Mouse (Mus musculus) limb, embryonic 13.5 days (tissue): ENCODE data around the gene Stard5. TPM values are rescaled to one million over a fixed set of nuclear protein-coding genes. Genes with fewer than 3 reads are reported as not detected.

ENCODE experiments used
- ATAC-seq: fragments of 200-750 bp; cut with Nextera tagmentation; 2 replicates; pipeline ENCODE4 v1.8.0; 2017; ENCODE audit warnings: low read depth, moderate number of reproducible peaks, moderate TSS enrichment; ENCODE audit not compliant: low FRiP score
- H3K27ac ChIP-seq: fragments of 300-500 bp; sonication (generic); 2 replicates; pipeline ENCODE4 v1.5.1; 2015; ENCODE audit warnings: inconsistent platforms, mild to moderate bottlenecking, moderate library complexity
- H3K27me3 ChIP-seq: fragments of 300-500 bp; sonication (generic); 2 replicates; pipeline ENCODE4 v1.6.1; 2015; ENCODE audit warnings: mild to moderate bottlenecking, inconsistent platforms
- H3K36me3 ChIP-seq: fragments of 300-500 bp; sonication (generic); 2 replicates; pipeline ENCODE4 v1.6.1; 2015; ENCODE audit warnings: inconsistent platforms, mild to moderate bottlenecking, moderate library complexity
- H3K4me1 ChIP-seq: fragments of 300-500 bp; sonication (generic); 2 replicates; pipeline ENCODE4 v1.6.1; 2015; ENCODE audit warnings: inconsistent platforms
- H3K4me2 ChIP-seq: fragments of 300-500 bp; sonication (generic); replicated peaks from 2 replicates; pipeline ENCODE4 v1.6.1; 2015; ENCODE audit warnings: inconsistent platforms, mild to moderate bottlenecking, moderate library complexity
- H3K4me3 ChIP-seq: fragments of 300-500 bp; sonication (generic); 2 replicates; pipeline ENCODE4 v1.5.1; 2015; ENCODE audit warnings: moderate library complexity, mild to moderate bottlenecking, inconsistent platforms
- H3K9ac ChIP-seq: fragments of 300-500 bp; sonication (generic); 2 replicates; pipeline ENCODE4 v1.6.1; 2015; ENCODE audit warnings: mild to moderate bottlenecking, inconsistent platforms
- H3K9me3 ChIP-seq: fragments of 300-500 bp; sonication (generic); 2 replicates; pipeline ENCODE4 v1.6.1; 2016; ENCODE audit warnings: inconsistent platforms
- WGBS: fragments of 180-500 bp; shearing (Covaris S2); methylation state at CpG from one replicate; pipeline ENCODE4 v1.1.7; 2015; 5-methylcytosine and 5-hydroxymethylcytosine counted together
- polyA plus RNA-seq: library from polyadenylated mRNA; unstranded; fragments of >200 nt; fragmentation: Nextera tagmentation; extraction: Ambion mirVana; gene quantifications from 2 replicates; pipeline ENCODE4 v1.2.1, GENCODE M21; 2015

Gene Stard5
- polyA plus RNA-seq, 1 experiment from 2014 or later, result 21.7 TPM

DNA sequence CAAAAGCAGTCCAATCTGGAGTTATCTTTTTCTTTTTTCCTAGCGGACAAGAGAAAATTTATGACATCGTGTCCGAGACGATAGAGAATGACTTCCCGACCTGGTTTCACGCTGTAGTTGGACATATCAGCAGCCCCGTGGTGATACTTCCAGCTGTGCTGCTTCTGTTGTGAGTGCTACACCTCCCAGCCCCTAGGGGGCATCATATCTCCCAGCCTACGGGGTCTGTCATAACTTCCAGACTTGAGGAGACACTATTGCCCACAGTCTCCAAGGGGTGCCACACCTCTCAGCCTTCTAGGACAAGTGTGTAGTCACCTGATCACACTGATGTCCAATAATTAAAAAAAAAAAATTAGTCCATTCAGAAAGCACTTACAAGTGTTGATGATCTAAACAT is 15.9 kb upstream of the Stard5 start:
- Histone ChIP-seq H3K4me1 (peaks cover 9% of the 10 kb centered on the region; the same call in 1 of the 2 replicates), H3K4me2 (no peak overlapping the region), H3K9ac (no peak overlapping the region), H3K36me3 (no peaks in the 10 kb centered on the region), H3K27ac (no peak overlapping the region), H3K4me3 (no peak overlapping the region), H3K27me3 (no peaks in the 10 kb centered on the region), H3K9me3 (no peaks in the 10 kb centered on the region)
- ATAC-seq, result no peak
- 88% methylated on average over 8 of the region's 8 CpGs for WGBS

- H3K4me3 ChIP-seq, result no peak overlapping the region
- no peak overlapping the region for H3K27ac ChIP-seq
- H3K9ac ChIP-seq, result no peak overlapping the region
- H3K4me1 ChIP-seq, result peaks cover 9% of the 10 kb centered on the region; the same call in 1 of the 2 replicates
- no peaks in the 10 kb centered on the region for H3K27me3 ChIP-seq
- 91% methylated on average over 3 of the region's 3 CpGs for WGBS
- H3K4me2 ChIP-seq, result no peak overlapping the region
- ATAC-seq, result no peak
- H3K36me3 ChIP-seq, result no peaks in the 10 kb centered on the region
- H3K9me3 ChIP-seq, result no peaks in the 10 kb centered on the region
Observed at GRCm38 (mm10) chr7:83616268-83616667, 15.5 kb upstream of the Stard5 start.

GRCm38 (mm10) chr7:83618709-83619108 is 13.1 kb upstream of the Stard5 start:
- Histone ChIP-seq H3K4me1 (peaks cover 9% of the 10 kb centered on the region; the same call in 1 of the 2 replicates), H3K27ac (no peak overlapping the region), H3K9ac (no peak overlapping the region), H3K4me2 (no peak overlapping the region), H3K9me3 (no peaks in the 10 kb centered on the region), H3K4me3 (no peak overlapping the region), H3K36me3 (no peaks in the 10 kb centered on the region), H3K27me3 (no peaks in the 10 kb centered on the region)
- no peak for ATAC-seq
- WGBS, result 92% methylated on average over 1 of the region's 1 CpGs

GRCm38 (mm10) chr7:83622582-83622981 is 9.2 kb upstream of the Stard5 start:
- Histone ChIP-seq H3K36me3 (no peaks in the 10 kb centered on the region), H3K9ac (no peak overlapping the region), H3K4me3 (no peak overlapping the region), H3K4me2 (no peak overlapping the region), H3K4me1 (peaks cover 11% of the 10 kb centered on the region), H3K9me3 (no peaks in the 10 kb centered on the region), H3K27ac (no peak overlapping the region), H3K27me3 (no peaks in the 10 kb centered on the region)
- no peak for ATAC-seq
- 88% methylated on average over 6 of the region's 6 CpGs for WGBS

DNA sequence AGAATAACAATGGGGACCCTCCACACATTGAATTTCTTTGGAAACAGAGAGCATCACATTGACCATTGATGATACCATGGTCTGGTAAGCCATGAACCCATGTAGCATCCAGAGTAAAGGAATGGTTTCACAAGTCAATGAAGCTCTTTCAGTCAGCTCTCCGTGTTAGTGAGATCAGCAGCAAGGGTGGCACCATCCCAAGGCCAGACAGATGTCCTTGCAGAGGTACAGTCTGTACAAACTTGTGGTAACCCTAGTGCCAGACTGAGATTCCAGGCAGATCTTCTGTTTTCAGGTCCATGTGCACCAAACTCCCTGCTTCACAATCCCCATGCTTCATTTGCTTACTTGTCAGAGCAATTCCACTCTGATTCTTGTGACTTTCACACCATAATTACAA is 7.7 kb upstream of the Stard5 start:
- H3K4me1 ChIP-seq, result peaks cover 8% of the 10 kb centered on the region
- H3K27me3 ChIP-seq, result no peaks in the 10 kb centered on the region
- H3K4me2 ChIP-seq, result no peak overlapping the region
- H3K9ac ChIP-seq, result no peak overlapping the region
- no peak overlapping the region for H3K27ac ChIP-seq
- H3K36me3 ChIP-seq, result no peaks in the 10 kb centered on the region
- no peak for ATAC-seq
- no peaks in the 10 kb centered on the region for H3K9me3 ChIP-seq
- no peak overlapping the region for H3K4me3 ChIP-seq
- WGBS, result 80% methylated on average over 1 of the region's 1 CpGs

DNA sequence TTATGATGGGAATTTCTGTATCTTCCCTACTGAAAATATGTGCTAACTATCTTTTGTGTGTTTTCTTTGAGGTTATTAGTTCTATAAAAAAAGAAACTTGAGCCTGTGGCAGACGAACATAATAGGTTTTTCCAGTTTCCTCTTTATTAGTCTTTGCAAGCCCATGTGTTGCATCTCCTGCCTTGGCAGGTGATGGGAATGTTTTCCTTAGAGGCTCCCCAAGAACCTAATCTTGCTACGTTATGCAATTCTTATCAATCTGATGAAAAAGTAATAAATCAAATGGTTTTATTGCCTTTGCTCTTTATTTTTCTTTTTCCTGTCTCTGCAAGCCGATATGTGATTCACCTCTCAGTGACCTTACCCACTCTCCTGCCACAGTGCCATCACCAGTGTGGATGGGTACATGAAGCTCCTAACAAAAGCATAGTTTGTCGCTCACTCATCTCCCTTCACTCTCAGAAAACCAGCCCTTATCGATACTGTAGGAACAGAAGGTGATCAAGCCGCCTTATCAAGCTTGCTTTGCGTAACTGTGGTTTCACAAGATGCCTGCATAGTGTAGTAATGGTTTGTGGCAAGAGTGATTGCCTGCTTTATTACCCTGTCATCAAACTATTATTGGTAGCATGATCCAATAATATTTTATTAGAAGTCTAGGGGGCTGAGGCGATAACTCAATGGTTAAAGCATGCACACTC is 5.1 kb upstream of the Stard5 start:
- Histone ChIP-seq H3K4me1 (peaks cover 16% of the 10 kb centered on the region), H3K9me3 (no peaks in the 10 kb centered on the region), H3K27ac (no peak overlapping the region), H3K9ac (no peak overlapping the region), H3K36me3 (no peaks in the 10 kb centered on the region), H3K4me2 (no peak overlapping the region), H3K27me3 (no peaks in the 10 kb centered on the region), H3K4me3 (no peak overlapping the region)
- WGBS, result 62% methylated on average over 8 of the region's 8 CpGs
- no peak for ATAC-seq

- Histone ChIP-seq H3K4me1 (peaks cover 16% of the 10 kb centered on the region), H3K4me2 (no peak overlapping the region), H3K27me3 (no peaks in the 10 kb centered on the region), H3K9ac (no peak overlapping the region), H3K9me3 (no peaks in the 10 kb centered on the region), H3K4me3 (no peak overlapping the region), H3K36me3 (no peaks in the 10 kb centered on the region), H3K27ac (no peak overlapping the region)
- ATAC-seq, result no peak
- 84% methylated on average over 4 of the region's 4 CpGs for WGBS
Observed at GRCm38 (mm10) chr7:83627369-83627768, 4.4 kb upstream of the Stard5 start.

DNA sequence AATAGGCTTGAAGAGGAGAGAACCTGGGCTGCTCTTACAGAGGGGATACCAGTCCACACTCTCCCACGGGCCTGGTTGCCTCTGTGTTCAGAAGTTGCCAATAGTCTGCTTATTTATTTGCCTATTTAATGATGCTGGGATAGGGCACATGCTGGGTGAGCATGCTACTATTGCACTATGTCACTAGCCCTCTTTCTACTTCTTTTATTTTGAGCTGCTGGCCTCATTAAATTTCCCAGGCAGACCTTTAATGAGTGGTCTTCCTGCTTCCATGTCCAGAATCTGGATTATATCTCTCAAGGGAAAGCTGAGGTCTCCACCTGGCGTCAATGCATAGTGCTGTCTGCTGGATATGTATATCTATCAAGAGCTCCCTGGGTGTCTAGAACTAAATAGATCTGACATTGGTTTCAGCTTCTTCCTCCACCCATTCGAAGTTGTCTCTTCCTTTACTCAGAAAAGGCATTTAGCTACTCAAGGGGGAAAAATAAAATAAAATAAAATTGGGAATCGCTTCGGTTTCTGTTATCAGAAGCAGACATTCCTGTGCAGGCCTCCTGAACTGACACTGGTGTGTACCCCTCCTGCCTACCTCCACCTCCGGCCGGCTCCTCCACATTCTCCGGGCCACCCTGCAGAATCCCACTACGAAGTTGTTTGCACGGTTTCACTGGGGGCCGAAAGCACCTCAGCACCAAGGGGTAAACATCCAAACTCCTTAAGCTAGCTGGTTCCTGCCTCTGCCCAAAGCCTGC is 509 bp upstream of the Stard5 start:
- Histone ChIP-seq H3K4me1 (peaks cover 34% of the 10 kb centered on the region), H3K36me3 (peaks cover 6% of the 10 kb centered on the region), H3K4me2 (peak overlapping the region; percentile 81), H3K9ac (peak overlapping the region; percentile 77), H3K9me3 (no peaks in the 10 kb centered on the region), H3K4me3 (peak overlapping the region; percentile 67), H3K27me3 (no peaks in the 10 kb centered on the region), H3K27ac (peak overlapping the region; percentile 81)
- 9% methylated on average over 11 of the region's 11 CpGs for WGBS
- no peak for ATAC-seq

- H3K4me1 ChIP-seq, result peaks cover 25% of the 10 kb centered on the region
- H3K4me2 ChIP-seq, result peak overlapping the region; percentile 81
- WGBS, result 52% methylated on average over 6 of the region's 6 CpGs
- no peak overlapping the region for H3K27ac ChIP-seq
- no peak for ATAC-seq
- peak overlapping the region; percentile 77; the same call in 1 of the 2 replicates for H3K9ac ChIP-seq
- H3K4me3 ChIP-seq, result peak overlapping the region; percentile 67
- H3K36me3 ChIP-seq, result peaks cover 20% of the 10 kb centered on the region
- H3K27me3 ChIP-seq, result no peaks in the 10 kb centered on the region
- H3K9me3 ChIP-seq, result no peaks in the 10 kb centered on the region
Observed at GRCm38 (mm10) chr7:83632682-83633120, 942 bp downstream of the Stard5 start.

- Histone ChIP-seq H3K27ac (no peak overlapping the region), H3K4me2 (no peak overlapping the region; the same call in 1 of the 2 replicates)
- 84% methylated on average over 6 of the region's 6 CpGs for WGBS
Observed at GRCm38 (mm10) chr7:83633856-83634255, 2.1 kb downstream of the Stard5 start.

GRCm38 (mm10) chr7:83635726-83636125 is 4.0 kb downstream of the Stard5 start:
- 89% methylated on average over 2 of the region's 2 CpGs for WGBS
- no peak overlapping the region for H3K9ac ChIP-seq
- no peaks in the 10 kb centered on the region for H3K9me3 ChIP-seq
- ATAC-seq, result no peak
- peaks cover 23% of the 10 kb centered on the region for H3K4me1 ChIP-seq
- H3K36me3 ChIP-seq, result peaks cover 48% of the 10 kb centered on the region
- no peak overlapping the region for H3K4me3 ChIP-seq
- H3K4me2 ChIP-seq, result no peak overlapping the region
- no peak overlapping the region for H3K27ac ChIP-seq
- H3K27me3 ChIP-seq, result no peaks in the 10 kb centered on the region

More at GRCm38 (mm10) chr7:83633856-83634255, 2.1 kb downstream of the Stard5 start:
- peaks cover 30% of the 10 kb centered on the region for H3K36me3 ChIP-seq
- H3K27me3 ChIP-seq, result no peaks in the 10 kb centered on the region
- H3K9ac ChIP-seq, result no peak overlapping the region
- no peak for ATAC-seq
- H3K9me3 ChIP-seq, result no peaks in the 10 kb centered on the region
- peaks cover 25% of the 10 kb centered on the region for H3K4me1 ChIP-seq
- no peak overlapping the region for H3K4me3 ChIP-seq

- no peaks in the 10 kb centered on the region for H3K9me3 ChIP-seq
- H3K4me3 ChIP-seq, result no peak overlapping the region
- H3K27ac ChIP-seq, result no peak overlapping the region
- ATAC-seq, result no peak
- H3K27me3 ChIP-seq, result no peaks in the 10 kb centered on the region
- H3K4me2 ChIP-seq, result no peak overlapping the region
- H3K4me1 ChIP-seq, result peaks cover 18% of the 10 kb centered on the region
- WGBS, result 87% methylated on average over 8 of the region's 8 CpGs
- peaks cover 52% of the 10 kb centered on the region for H3K36me3 ChIP-seq
- H3K9ac ChIP-seq, result no peak overlapping the region
Observed at GRCm38 (mm10) chr7:83636425-83636824, 4.7 kb downstream of the Stard5 start.
